Mouse (Mus musculus) intestine, embryonic 16.5 days (tissue): ENCODE measurements around the gene Gmip. TPM values are rescaled to one million over a fixed set of nuclear protein-coding genes. Genes with fewer than 3 reads are reported as not detected.

ENCODE experiments used
- ATAC-seq: fragments of 200-750 bp; cut with Nextera tagmentation; 2 replicates; pipeline ENCODE4 v1.8.0; 2017; ENCODE audit warnings: moderate TSS enrichment, moderate library complexity
- H3K27ac ChIP-seq: fragments of 300-500 bp; sonication (generic); 2 replicates; pipeline ENCODE4 v1.5.1; 2014; ENCODE audit warnings: mild to moderate bottlenecking, low read length
- H3K27me3 ChIP-seq: fragments of 300-500 bp; sonication (generic); replicated peaks from 2 replicates; pipeline ENCODE4 v1.6.1; 2014; ENCODE audit warnings: low read length, control low read depth, mixed read lengths; ENCODE audit not compliant: control insufficient read depth, insufficient read depth
- H3K36me3 ChIP-seq: fragments of 300-500 bp; sonication (generic); 2 replicates; pipeline ENCODE4 v1.6.1; 2014; ENCODE audit warnings: low read length, control low read depth; ENCODE audit not compliant: control insufficient read depth, insufficient read depth
- H3K4me1 ChIP-seq: fragments of 300-500 bp; sonication (generic); 2 replicates; pipeline ENCODE4 v1.6.1; 2014; ENCODE audit warnings: low read length, control low read depth, mixed read lengths; ENCODE audit not compliant: control insufficient read depth, insufficient read depth
- H3K4me2 ChIP-seq: fragments of 300-500 bp; sonication (generic); 2 replicates; pipeline ENCODE4 v1.6.1; 2014; ENCODE audit warnings: low read depth, low read length, control low read depth
- H3K4me3 ChIP-seq: fragments of 300-500 bp; sonication (generic); 2 replicates; pipeline ENCODE4 v1.5.1; 2014; ENCODE audit warnings: mild to moderate bottlenecking, low read length
- H3K9ac ChIP-seq: fragments of 300-500 bp; sonication (generic); 2 replicates; pipeline ENCODE4 v1.6.1; 2014; ENCODE audit warnings: low read depth, low read length
- H3K9me3 ChIP-seq: fragments of 300-500 bp; sonication (generic); 2 replicates; pipeline ENCODE4 v1.6.1; 2016; ENCODE audit warnings: low read length, control low read depth; ENCODE audit not compliant: control insufficient read depth
- WGBS: fragments of 180-500 bp; shearing (Covaris S2); extraction: QIAGEN DNeasy Blood & Tissue Kit; methylation state at CpG from one replicate; pipeline ENCODE4 v1.1.7; 2014; 5-methylcytosine and 5-hydroxymethylcytosine counted together
- polyA plus RNA-seq: library from polyadenylated mRNA; unstranded; fragments of >200 nt; fragmentation: Nextera tagmentation; extraction: Ambion mirVana; gene quantifications from 2 replicates; pipeline ENCODE4 v1.2.1, GENCODE M21; 2015

Gene Gmip
- polyA plus RNA-seq, 1 experiment from 2014 or later, result 8.2 TPM

- ATAC-seq, result no peak
- WGBS, result 81% methylated on average over 2 of the region's 2 CpGs
- H3K4me3 ChIP-seq, result no peak overlapping the region
- H3K4me2 ChIP-seq, result no peak overlapping the region
- H3K36me3 ChIP-seq, result peaks cover 4% of the 10 kb centered on the region; the same call in 1 of the 2 replicates
- H3K27me3 ChIP-seq, result no peaks in the 10 kb centered on the region
- no peaks in the 10 kb centered on the region for H3K9me3 ChIP-seq
- no peaks in the 10 kb centered on the region for H3K4me1 ChIP-seq
- no peak overlapping the region for H3K27ac ChIP-seq
- no peak overlapping the region for H3K9ac ChIP-seq
Measured at GRCm38 (mm10) chr8:69814881-69815280, 6.4 kb downstream of the Gmip start.

- Histone ChIP-seq H3K9ac (no peak overlapping the region), H3K36me3 (peaks cover 4% of the 10 kb centered on the region; the same call in 1 of the 2 replicates), H3K4me3 (no peak overlapping the region), H3K9me3 (no peaks in the 10 kb centered on the region), H3K4me2 (no peak overlapping the region), H3K27ac (no peak overlapping the region), H3K4me1 (no peaks in the 10 kb centered on the region), H3K27me3 (no peaks in the 10 kb centered on the region)
- WGBS, result 91% methylated on average over 4 of the region's 4 CpGs
- no peak for ATAC-seq
Measured at GRCm38 (mm10) chr8:69815396-69815795, 6.9 kb downstream of the Gmip start.

- H3K4me1 ChIP-seq, result peaks cover 13% of the 10 kb centered on the region
- H3K27me3 ChIP-seq, result no peaks in the 10 kb centered on the region
- H3K36me3 ChIP-seq, result no peaks in the 10 kb centered on the region; the same call in 1 of the 2 replicates
- ATAC-seq, result no peak
- H3K27ac ChIP-seq, result no peak overlapping the region
- no peak overlapping the region for H3K4me2 ChIP-seq
- WGBS, result 80% methylated on average over 9 of the region's 9 CpGs
- H3K9me3 ChIP-seq, result no peaks in the 10 kb centered on the region
- no peak overlapping the region for H3K4me3 ChIP-seq
- no peak overlapping the region for H3K9ac ChIP-seq
Measured at GRCm38 (mm10) chr8:69820466-69820865, 12.0 kb downstream of the Gmip start.

GRCm38 (mm10) chr8:69821971-69822385, 13.5 kb downstream of the Gmip start:
- H3K9ac ChIP-seq, result peak overlapping the region; percentile 80
- under 1% methylated on average over 15 of the region's 22 CpGs for WGBS
- no peak overlapping the region; the same call in 1 of the 2 replicates for H3K27ac ChIP-seq
- peaks cover 13% of the 10 kb centered on the region for H3K4me1 ChIP-seq
- peak overlapping the region; percentile 69 for H3K4me3 ChIP-seq
- H3K36me3 ChIP-seq, result no peaks in the 10 kb centered on the region
- peak; percentile 68 for ATAC-seq
- no peaks in the 10 kb centered on the region for H3K9me3 ChIP-seq
- no peaks in the 10 kb centered on the region for H3K27me3 ChIP-seq
- peak overlapping the region; percentile 94 for H3K4me2 ChIP-seq

GRCm38 (mm10) chr8:69822386-69823191, 14.1 kb downstream of the Gmip start, which contains the start of gene Lpar2:
Lpar2 (plus strand) TSS chr8:69822429.
- Histone ChIP-seq H3K9ac (peak within 1 kb of the TSS; percentile 80), H3K27me3 (no peaks in the 10 kb centered on the region), H3K27ac (peak within 1 kb of the TSS; percentile 66), H3K4me3 (peak within 1 kb of the TSS; percentile 69), H3K4me2 (peak within 1 kb of the TSS; percentile 94), H3K4me1 (peaks cover 13% of the 10 kb centered on the region), H3K9me3 (no peaks in the 10 kb centered on the region), H3K36me3 (no peaks in the 10 kb centered on the region)
- WGBS, result 1% methylated on average over 32 of the region's 35 CpGs
- ATAC-seq, result peak; percentile 87

- H3K4me2 ChIP-seq, result no peak overlapping the region
- ATAC-seq, result no peak
- H3K27me3 ChIP-seq, result no peaks in the 10 kb centered on the region
- H3K4me3 ChIP-seq, result no peak overlapping the region
- 94% methylated on average over 12 of the region's 12 CpGs for WGBS
- H3K9me3 ChIP-seq, result no peaks in the 10 kb centered on the region
- peaks cover 13% of the 10 kb centered on the region for H3K4me1 ChIP-seq
- H3K36me3 ChIP-seq, result no peaks in the 10 kb centered on the region
- H3K27ac ChIP-seq, result no peak overlapping the region
- no peak overlapping the region for H3K9ac ChIP-seq
Measured at GRCm38 (mm10) chr8:69826371-69826770, 17.9 kb downstream of the Gmip start.

- ATAC-seq, result peak; percentile 94
- no peak within 1 kb of the TSS for H3K27ac ChIP-seq
- peaks cover 7% of the 10 kb centered on the region for H3K4me1 ChIP-seq
- no peaks in the 10 kb centered on the region for H3K36me3 ChIP-seq
- H3K27me3 ChIP-seq, result no peaks in the 10 kb centered on the region
- H3K9me3 ChIP-seq, result no peaks in the 10 kb centered on the region
- peak within 1 kb of the TSS; percentile 98 for H3K4me2 ChIP-seq
- peak within 1 kb of the TSS; percentile 66 for H3K4me3 ChIP-seq
- peak within 1 kb of the TSS; percentile 67 for H3K9ac ChIP-seq
- WGBS, result under 1% methylated on average over 38 of the region's 38 CpGs
Measured at GRCm38 (mm10) chr8:69832298-69832853, 23.9 kb downstream of the Gmip start, which contains the start of gene Pbx4. Pbx4 (plus strand) TSS chr8:69832491.

- no peak for ATAC-seq
- Histone ChIP-seq H3K27me3 (no peaks in the 10 kb centered on the region), H3K4me3 (no peak overlapping the region), H3K4me1 (peaks cover 7% of the 10 kb centered on the region), H3K27ac (no peak overlapping the region), H3K36me3 (no peaks in the 10 kb centered on the region), H3K9ac (no peak overlapping the region), H3K4me2 (no peak overlapping the region), H3K9me3 (no peaks in the 10 kb centered on the region)
- 56% methylated on average over 8 of the region's 8 CpGs for WGBS
Measured at GRCm38 (mm10) chr8:69837057-69837682, 28.7 kb downstream of the Gmip start.
